Mouse (Mus musculus) C2C12 (cell line): Measurements from ENCODE around the gene Rims4.

Experiments
- CEBPB ChIP-seq: IDR thresholded peaks from one replicate; pipeline ENCODE4 v1.6.1; 2011; ENCODE audit warnings: low read depth, mild to moderate bottlenecking, control low read depth, moderate library complexity
- CTCF ChIP-seq: IDR thresholded peaks from one replicate; pipeline ENCODE4 v1.5.1; 2011; ENCODE audit not compliant: control insufficient read depth, insufficient read depth, insufficient read length
- MAX ChIP-seq: IDR thresholded peaks from one replicate; pipeline ENCODE4 v1.6.1; 2011; ENCODE audit warnings: mild to moderate bottlenecking, control low read depth
- USF1 ChIP-seq: IDR thresholded peaks from one replicate; pipeline ENCODE4 v1.6.1; 2011; ENCODE audit warnings: low read depth, mild to moderate bottlenecking, control low read depth, moderate library complexity

DNA sequence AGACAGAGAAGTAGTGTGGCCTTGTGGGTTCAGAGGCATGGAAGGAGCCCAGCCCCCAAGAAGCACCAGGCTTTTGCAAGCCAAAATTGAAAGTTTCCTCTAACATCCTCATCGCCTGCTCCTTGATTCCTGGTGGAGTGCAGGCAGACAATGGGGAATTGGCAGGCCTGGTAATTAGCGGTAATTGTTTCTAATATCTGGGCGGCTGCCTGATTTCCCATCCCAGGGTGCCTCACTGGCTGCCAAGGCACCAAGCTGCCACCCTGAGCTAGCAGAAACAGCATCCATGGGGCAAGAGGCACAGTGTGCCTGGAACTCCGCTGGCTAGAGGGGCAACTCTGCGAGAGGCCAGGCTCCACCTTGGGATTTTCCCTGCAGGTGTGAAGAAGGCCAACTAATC, 48.7 kb downstream of the Rims4 start:
- TF ChIP-seq MAX: no peak
- TF ChIP-seq CEBPB: no peak
- TF ChIP-seq CTCF: no peak
- no peak for TF ChIP-seq USF1
